Mouse (Mus musculus) forebrain, postnatal 0 days (tissue): ENCODE measurements around the gene Gm4894. TPM values are rescaled to one million over a fixed set of nuclear protein-coding genes. Genes with fewer than 3 reads are reported as not detected.

Experiments
- ATAC-seq: fragments of 200-750 bp; cut with Nextera tagmentation; 2 replicates; pipeline ENCODE4 v1.8.0; 2017; ENCODE audit warnings: mild to moderate bottlenecking, moderate library complexity
- DNase-seq: peaks from one replicate; pipeline ENCODE4 v3.0.0-alpha.2; 2015
- H3K27ac ChIP-seq: fragments of 300-500 bp; sonication (generic); 2 replicates; pipeline ENCODE4 v1.5.1; 2014; ENCODE audit warnings: low read depth, mild to moderate bottlenecking, antibody characterized with exemption, low read length, moderate library complexity, mixed read lengths
- H3K27me3 ChIP-seq: fragments of 300-500 bp; sonication (generic); 2 replicates; pipeline ENCODE4 v1.6.1; 2014; ENCODE audit warnings: mild to moderate bottlenecking, low read length, mixed read lengths; ENCODE audit not compliant: insufficient read depth
- H3K36me3 ChIP-seq: fragments of 300-500 bp; sonication (generic); 2 replicates; pipeline ENCODE4 v1.6.1; 2014; ENCODE audit warnings: mild to moderate bottlenecking, moderate library complexity; ENCODE audit not compliant: insufficient read depth
- H3K4me1 ChIP-seq: fragments of 300-500 bp; sonication (generic); 2 replicates; pipeline ENCODE4 v1.6.1; 2014; ENCODE audit warnings: antibody characterized with exemption; ENCODE audit not compliant: insufficient read depth
- H3K4me2 ChIP-seq: fragments of 300-500 bp; sonication (generic); 2 replicates; pipeline ENCODE4 v1.6.1; 2014; ENCODE audit warnings: low read depth, mild to moderate bottlenecking, moderate library complexity
- H3K4me3 ChIP-seq: fragments of 300-500 bp; sonication (generic); 2 replicates; pipeline ENCODE4 v1.5.1; 2014; ENCODE audit warnings: low read depth, low read length, mixed read lengths
- H3K9ac ChIP-seq: fragments of 300-500 bp; sonication (generic); 2 replicates; pipeline ENCODE4 v1.6.1; 2014; ENCODE audit warnings: mild to moderate bottlenecking
- H3K9me3 ChIP-seq: fragments of 300-500 bp; sonication (generic); 2 replicates; pipeline ENCODE4 v1.6.1; 2016; ENCODE audit warnings: low read length
- CTCF ChIP-seq: sonication (generic); IDR thresholded peaks from 2 replicates; pipeline ENCODE4 v1.5.1; 2016; ENCODE audit warnings: antibody characterized with exemption, control low read depth, low read depth
- WGBS: fragments of 180-500 bp; shearing (Covaris S2); extraction: QIAGEN DNeasy Blood & Tissue Kit; methylation state at CpG from one replicate; pipeline ENCODE4 v1.1.7; 2014; 5-methylcytosine and 5-hydroxymethylcytosine counted together
- polyA plus RNA-seq: library from polyadenylated mRNA; unstranded; fragments of >200 nt; fragmentation: Nextera tagmentation; extraction: Ambion mirVana; gene quantifications from 2 replicates; pipeline ENCODE4 v1.2.1, GENCODE M21; 2015
- total RNA-seq: library from RNA; depleted of rRNA; stranded (reverse); fragments of >200 nt; gene quantifications from 2 replicates; pipeline ENCODE4 v1.2.3, GENCODE M21; 2014; rRNA removed

Gm4894 gene
- not detected in 2 replicates for total RNA-seq
- not detected in 2 replicates for polyA plus RNA-seq

DNA sequence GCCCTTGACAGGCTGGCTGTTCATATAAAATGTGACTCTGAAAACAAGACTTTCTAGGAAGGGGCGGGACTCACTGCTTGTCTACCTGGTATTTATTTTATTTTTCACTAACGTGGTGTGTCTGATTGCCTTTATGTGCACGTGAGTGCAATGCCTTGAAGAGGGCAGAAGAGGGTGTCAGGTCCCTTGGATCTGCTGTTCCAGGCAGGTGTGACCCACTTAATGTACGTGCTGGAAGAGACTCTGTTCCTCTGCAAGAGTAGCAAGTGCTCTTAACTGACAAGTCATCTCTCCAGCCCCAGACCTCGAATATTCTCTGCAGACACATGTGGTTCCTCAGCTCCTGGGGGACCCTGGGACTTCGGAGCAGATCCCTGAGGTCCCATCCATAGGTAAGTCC, at the start of gene Gm4894:
Gene Gm4894, plus strand, starts transcription at position 301 of the 400 bp plus-strand sequence.
- H3K27me3 ChIP-seq = no peaks in the 10 kb centered on the region
- no peaks in the 10 kb centered on the region for H3K9me3 ChIP-seq
- TF ChIP-seq CTCF = no peak
- H3K36me3 ChIP-seq = no peaks in the 10 kb centered on the region
- no peak within 1 kb of the TSS for H3K27ac ChIP-seq
- no peaks in the 10 kb centered on the region for H3K4me1 ChIP-seq
- H3K4me2 ChIP-seq = no peak within 1 kb of the TSS
- no peak for DNase-seq
- H3K9ac ChIP-seq = no peak within 1 kb of the TSS
- ATAC-seq = no peak
- WGBS = 74% methylated on average over 6 of the region's 6 CpGs
- H3K4me3 ChIP-seq = no peak within 1 kb of the TSS

GRCm38 (mm10) chr9:49206331-49206730, 44.0 kb upstream of the Gm4894 start:
- H3K27ac ChIP-seq = no peak overlapping the region
- H3K4me1 ChIP-seq = 0 out of 2 replicates have a peak, but pooled peaks cover 6% of the 10 kb centered on the region
- no peaks in the 10 kb centered on the region for H3K9me3 ChIP-seq
- no peaks in the 10 kb centered on the region for H3K27me3 ChIP-seq
- H3K9ac ChIP-seq = no peak overlapping the region
- peak; percentile 61 for DNase-seq
- ATAC-seq = peak; percentile 65
- H3K36me3 ChIP-seq = no peaks in the 10 kb centered on the region
- peak overlapping the region; percentile 28; the same call in 1 of the 2 replicates for H3K4me2 ChIP-seq
- 31% methylated on average over 15 of the region's 15 CpGs for WGBS
- no peak for TF ChIP-seq CTCF
- no peak overlapping the region for H3K4me3 ChIP-seq

DNA sequence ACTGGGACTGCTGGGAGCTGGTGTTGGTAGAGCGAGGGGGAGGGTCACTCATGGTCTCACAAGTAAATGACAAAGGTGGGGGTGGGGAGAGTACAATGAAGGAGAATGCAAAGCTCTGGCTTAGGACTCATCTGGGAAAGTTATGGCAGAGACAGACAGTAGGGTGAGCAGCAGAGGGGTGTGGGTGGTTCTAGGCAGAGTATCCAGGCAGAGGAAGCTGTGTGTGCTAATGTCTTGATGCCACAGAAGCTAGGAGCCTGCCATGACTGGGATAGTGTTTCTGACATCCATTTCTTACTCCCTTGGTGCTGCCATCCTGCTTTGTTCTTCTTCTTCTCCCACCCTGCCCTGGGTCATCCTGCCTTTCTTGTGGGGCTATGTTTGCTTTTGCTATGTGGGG, 38.8 kb upstream of the Gm4894 start:
- Histone ChIP-seq H3K4me3 (no peak overlapping the region), H3K36me3 (no peaks in the 10 kb centered on the region), H3K27me3 (no peaks in the 10 kb centered on the region), H3K4me2 (no peak overlapping the region), H3K27ac (no peak overlapping the region), H3K9ac (no peak overlapping the region), H3K4me1 (0 out of 2 replicates have a peak, but pooled peaks cover 1% of the 10 kb centered on the region), H3K9me3 (no peaks in the 10 kb centered on the region)
- WGBS = 83% methylated on average over 1 of the region's 1 CpGs
- no peak for DNase-seq
- no peak for ATAC-seq
- no peak for TF ChIP-seq CTCF

GRCm38 (mm10) chr9:49214734-49215133, 35.6 kb upstream of the Gm4894 start:
- 52% methylated on average over 2 of the region's 2 CpGs for WGBS
- DNase-seq (no peak), ATAC-seq (no peak)
- Histone ChIP-seq H3K4me1 (peaks cover 8% of the 10 kb centered on the region; the same call in 1 of the 2 replicates), H3K27ac (no peak overlapping the region), H3K27me3 (no peaks in the 10 kb centered on the region), H3K36me3 (no peaks in the 10 kb centered on the region), H3K9ac (no peak overlapping the region), H3K4me3 (no peak overlapping the region), H3K4me2 (no peak overlapping the region), H3K9me3 (no peaks in the 10 kb centered on the region)
- TF ChIP-seq CTCF = no peak

DNA sequence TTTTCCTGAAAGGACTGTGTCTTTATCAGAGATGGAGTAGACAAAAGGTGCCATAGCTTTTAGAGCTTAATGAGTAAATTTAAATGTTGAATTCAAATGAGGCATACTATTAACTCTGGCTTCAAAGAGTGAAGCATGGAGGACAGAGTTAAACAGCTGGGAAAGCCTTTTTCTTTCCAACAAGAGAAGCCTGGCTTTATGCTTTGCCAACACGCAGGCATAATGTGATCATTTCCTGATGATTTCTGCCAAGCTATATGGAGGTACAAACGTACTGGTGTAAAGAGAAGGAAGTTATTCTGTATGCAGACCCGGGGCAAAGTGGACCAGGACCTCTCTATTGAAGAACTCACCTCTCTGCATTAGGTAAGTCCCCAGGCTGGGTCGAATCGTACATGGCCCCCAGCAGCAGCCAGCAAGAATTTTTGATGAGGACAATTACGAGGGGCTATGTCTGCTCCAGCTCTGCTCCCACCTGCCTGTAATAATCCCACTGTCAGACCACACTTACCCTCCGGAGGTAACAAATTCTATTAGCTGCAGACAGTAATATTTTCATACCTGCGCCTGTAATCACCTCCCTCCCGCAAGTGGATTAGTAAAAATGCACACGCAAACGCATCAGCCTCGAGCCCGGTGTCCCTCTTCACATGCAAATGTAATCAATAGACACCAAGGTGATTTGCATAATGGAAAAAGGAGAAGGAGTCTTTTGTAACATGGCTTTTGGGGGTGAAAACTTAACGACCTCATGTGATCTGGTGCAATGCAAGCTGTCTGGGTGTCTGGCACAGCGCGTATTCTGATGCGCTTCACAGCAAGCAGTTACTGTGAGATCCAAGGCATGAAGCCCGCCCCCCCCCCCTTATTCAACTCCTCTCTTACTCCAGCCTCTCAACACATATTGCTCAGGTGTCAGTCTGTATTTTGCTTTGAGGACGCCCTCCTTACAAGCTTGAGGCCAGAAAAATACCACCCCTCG, 32.4 kb upstream of the Gm4894 start:
- WGBS = 15% methylated on average over 20 of the region's 20 CpGs
- Histone ChIP-seq H3K9me3 (no peaks in the 10 kb centered on the region), H3K4me2 (peak overlapping the region; percentile 27), H3K4me1 (peaks cover 8% of the 10 kb centered on the region; the same call in 1 of the 2 replicates), H3K9ac (no peak overlapping the region), H3K27ac (no peak overlapping the region; the same call in 1 of the 2 replicates), H3K27me3 (no peaks in the 10 kb centered on the region), H3K4me3 (no peak overlapping the region), H3K36me3 (no peaks in the 10 kb centered on the region)
- DNase-seq (peak; percentile 55), ATAC-seq (peak; percentile 81)
- TF ChIP-seq CTCF = no peak

DNA sequence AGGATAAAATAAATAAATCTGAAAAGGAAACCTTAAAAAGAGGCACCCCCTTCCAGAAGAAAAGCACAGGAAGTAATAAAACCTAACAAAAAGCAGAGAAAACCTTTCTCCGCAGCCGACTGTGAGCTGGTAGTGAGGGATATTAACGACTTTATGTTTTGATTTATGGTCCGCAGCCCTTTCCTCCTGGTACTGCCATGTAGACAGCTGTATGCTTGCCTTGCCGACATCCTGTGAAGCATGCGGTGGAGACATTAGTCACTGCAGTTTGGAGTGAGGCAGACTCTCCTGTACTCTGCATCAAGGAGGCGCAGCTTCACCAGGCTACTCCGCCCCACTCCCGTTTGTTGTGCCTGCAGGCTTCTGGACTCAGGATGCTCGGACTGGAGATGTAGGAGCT, 25.8 kb upstream of the Gm4894 start:
- H3K36me3 ChIP-seq = no peaks in the 10 kb centered on the region
- ATAC-seq = no peak
- 82% methylated on average over 10 of the region's 10 CpGs for WGBS
- H3K4me2 ChIP-seq = no peak overlapping the region
- no peak for TF ChIP-seq CTCF
- H3K4me3 ChIP-seq = no peak overlapping the region
- no peaks in the 10 kb centered on the region for H3K9me3 ChIP-seq
- H3K27me3 ChIP-seq = no peaks in the 10 kb centered on the region
- DNase-seq = no peak
- no peak overlapping the region for H3K9ac ChIP-seq
- no peaks in the 10 kb centered on the region for H3K4me1 ChIP-seq
- no peak overlapping the region for H3K27ac ChIP-seq

DNA sequence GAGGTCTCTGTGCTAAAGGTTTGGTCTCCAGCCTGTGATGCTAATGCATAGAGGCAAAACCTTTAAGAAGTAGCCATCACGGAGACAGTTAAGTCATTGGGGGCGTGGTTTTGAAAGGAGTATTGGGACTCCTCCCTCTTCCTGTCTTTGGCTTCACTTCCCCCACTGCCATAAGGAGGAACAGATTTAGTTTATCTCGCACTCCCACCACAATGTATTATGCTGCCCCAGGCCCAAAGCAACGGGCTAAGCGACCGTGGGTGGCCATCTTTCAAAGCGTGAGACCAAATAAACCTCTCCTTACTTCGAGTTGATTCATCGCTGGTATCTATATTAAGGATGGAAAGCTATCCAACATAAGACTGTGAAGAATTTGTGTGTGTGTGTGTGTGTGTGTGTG, 22.9 kb upstream of the Gm4894 start:
- Histone ChIP-seq H3K9me3 (no peaks in the 10 kb centered on the region), H3K9ac (no peak overlapping the region), H3K4me3 (no peak overlapping the region), H3K36me3 (no peaks in the 10 kb centered on the region), H3K4me2 (no peak overlapping the region), H3K27me3 (no peaks in the 10 kb centered on the region), H3K4me1 (no peaks in the 10 kb centered on the region), H3K27ac (no peak overlapping the region)
- DNase-seq (no peak), ATAC-seq (no peak)
- 63% methylated on average over 9 of the region's 9 CpGs for WGBS
- TF ChIP-seq CTCF = no peak
